Mouse (Mus musculus): ENCODE results near the gene Phlpp1. TPM values are rescaled to one million over a fixed set of nuclear protein-coding genes. Genes with fewer than 3 reads are reported as not detected.

The Phlpp1 gene
- polyA plus RNA-seq, 1 experiment from 2014 or later: 1.7 TPM

- H3K9me3 ChIP-seq (ENCODE audit: control insufficient read depth, low read length): no peaks in the 10 kb centered on the region
- H3K27ac ChIP-seq (ENCODE audit: low read depth, low read length): no peak overlapping the region
- DNase-seq (ENCODE audit: low spot score) (no peak), ATAC-seq (replicated peaks; ENCODE audit: low FRiP score) (no peak)
- H3K4me2 ChIP-seq: no peak overlapping the region
- no peak overlapping the region for H3K9ac ChIP-seq (ENCODE audit: low read depth, low read length)
- no peak overlapping the region for H3K4me3 ChIP-seq (ENCODE audit: low read depth, low read length)
- no peaks in the 10 kb centered on the region for H3K4me1 ChIP-seq (replicated peaks; ENCODE audit: control insufficient read depth, insufficient read depth, low read length)
- 86% methylated on average over 3 of the region's 3 CpGs for WGBS
- H3K27me3 ChIP-seq (replicated peaks; ENCODE audit: control insufficient read depth, insufficient read depth, low read length): no peaks in the 10 kb centered on the region
- H3K36me3 ChIP-seq (ENCODE audit: control insufficient read depth, insufficient read depth, low read length): no peaks in the 10 kb centered on the region
These were observed 60.4 kb downstream of the Phlpp1 start for GRCm38 (mm10) chr1:106231805-106232459.

- no peaks in the 10 kb centered on the region for H3K27me3 ChIP-seq (replicated peaks; ENCODE audit: control insufficient read depth, insufficient read depth, low read length)
- no peak overlapping the region for H3K4me3 ChIP-seq (ENCODE audit: low read depth, low read length)
- no peaks in the 10 kb centered on the region for H3K4me1 ChIP-seq (replicated peaks; ENCODE audit: control insufficient read depth, insufficient read depth, low read length)
- H3K27ac ChIP-seq (ENCODE audit: low read depth, low read length): no peak overlapping the region
- H3K9ac ChIP-seq (ENCODE audit: low read depth, low read length): no peak overlapping the region
- 87% methylated on average over 4 of the region's 4 CpGs for WGBS
- ATAC-seq (replicated peaks; ENCODE audit: low FRiP score) (no peak), DNase-seq (ENCODE audit: low spot score) (no peak)
- H3K4me2 ChIP-seq: no peak overlapping the region
- no peaks in the 10 kb centered on the region for H3K9me3 ChIP-seq (ENCODE audit: control insufficient read depth, low read length)
- H3K36me3 ChIP-seq (ENCODE audit: control insufficient read depth, insufficient read depth, low read length): no peaks in the 10 kb centered on the region
These were observed 60.9 kb downstream of the Phlpp1 start for GRCm38 (mm10) chr1:106232460-106232850.

DNA sequence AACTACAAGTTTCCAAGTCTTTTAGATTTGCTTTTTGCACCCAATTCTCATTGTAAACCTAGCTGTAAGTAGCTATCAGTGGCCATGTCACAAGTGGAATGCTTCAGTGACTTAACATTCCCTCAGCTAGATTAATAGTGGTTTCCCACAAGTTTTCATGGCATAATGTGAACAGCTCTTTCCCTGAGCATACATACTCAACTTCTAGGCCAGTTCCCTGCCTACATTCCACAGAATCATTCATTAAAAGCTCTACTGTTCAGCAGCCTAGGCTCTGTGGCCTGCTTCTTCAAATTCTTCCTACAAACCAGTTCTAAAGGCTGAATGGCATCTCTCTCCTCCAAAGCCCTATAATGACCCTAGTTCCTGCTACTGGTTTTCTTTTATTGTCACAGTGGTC, 65.4 kb downstream of the Phlpp1 start:
- Histone ChIP-seq H3K4me3 (ENCODE audit: low read depth, low read length) (no peak overlapping the region), H3K27me3 (replicated peaks; ENCODE audit: control insufficient read depth, insufficient read depth, low read length) (no peaks in the 10 kb centered on the region), H3K9me3 (ENCODE audit: control insufficient read depth, low read length) (no peaks in the 10 kb centered on the region), H3K9ac (ENCODE audit: low read depth, low read length) (no peak overlapping the region), H3K36me3 (ENCODE audit: control insufficient read depth, insufficient read depth, low read length) (no peaks in the 10 kb centered on the region), H3K4me2 (no peak overlapping the region), H3K4me1 (replicated peaks; ENCODE audit: control insufficient read depth, insufficient read depth, low read length) (no peaks in the 10 kb centered on the region), H3K27ac (ENCODE audit: low read depth, low read length) (no peak overlapping the region)
- DNase-seq (ENCODE audit: low spot score): no peak
- no peak for ATAC-seq (replicated peaks; ENCODE audit: low FRiP score)

DNA sequence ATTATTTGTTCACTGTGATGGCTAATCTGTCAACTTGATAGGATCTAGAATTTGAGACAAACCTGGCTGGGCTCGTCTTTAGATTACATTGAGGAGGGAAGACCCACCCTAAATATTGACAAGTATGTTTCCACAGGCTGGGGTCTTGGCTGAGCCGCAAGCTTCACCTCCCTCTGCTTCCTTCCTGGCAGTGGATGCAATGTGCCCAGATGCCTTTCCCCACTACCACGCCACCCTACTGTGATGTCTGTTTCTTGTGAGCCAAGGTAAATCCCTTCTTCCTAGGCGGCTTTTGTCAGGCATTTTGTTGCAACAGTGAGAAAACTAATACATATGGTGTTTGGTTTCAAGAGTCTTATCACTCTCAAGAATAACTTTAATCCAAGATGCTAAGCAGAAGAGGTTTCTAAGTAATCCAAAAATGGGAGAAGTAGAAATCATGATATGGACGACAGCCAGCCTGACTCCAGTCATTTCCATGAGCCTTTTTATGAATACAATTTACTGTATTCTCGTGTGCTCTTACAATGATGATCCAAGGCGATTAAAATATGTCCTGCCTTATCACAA, 68.6 kb downstream of the Phlpp1 start:
- no peak for DNase-seq (ENCODE audit: low spot score)
- Histone ChIP-seq H3K4me1 (replicated peaks; ENCODE audit: control insufficient read depth, insufficient read depth, low read length) (no peaks in the 10 kb centered on the region), H3K36me3 (ENCODE audit: control insufficient read depth, insufficient read depth, low read length) (no peaks in the 10 kb centered on the region), H3K9ac (ENCODE audit: low read depth, low read length) (no peak overlapping the region), H3K4me2 (no peak overlapping the region), H3K27me3 (replicated peaks; ENCODE audit: control insufficient read depth, insufficient read depth, low read length) (no peaks in the 10 kb centered on the region), H3K4me3 (ENCODE audit: low read depth, low read length) (no peak overlapping the region), H3K9me3 (ENCODE audit: control insufficient read depth, low read length) (no peaks in the 10 kb centered on the region), H3K27ac (ENCODE audit: low read depth, low read length) (no peak overlapping the region)
- no peak for ATAC-seq (replicated peaks; ENCODE audit: low FRiP score)
- 73% methylated on average over 7 of the region's 7 CpGs for WGBS

GRCm38 (mm10) chr1:106241059-106241458, 69.5 kb downstream of the Phlpp1 start:
- Histone ChIP-seq H3K9ac (ENCODE audit: low read depth, low read length) (no peak overlapping the region), H3K9me3 (ENCODE audit: control insufficient read depth, low read length) (no peaks in the 10 kb centered on the region), H3K4me2 (no peak overlapping the region), H3K4me1 (replicated peaks; ENCODE audit: control insufficient read depth, insufficient read depth, low read length) (no peaks in the 10 kb centered on the region), H3K4me3 (ENCODE audit: low read depth, low read length) (no peak overlapping the region), H3K27me3 (replicated peaks; ENCODE audit: control insufficient read depth, insufficient read depth, low read length) (no peaks in the 10 kb centered on the region), H3K27ac (ENCODE audit: low read depth, low read length) (no peak overlapping the region), H3K36me3 (ENCODE audit: control insufficient read depth, insufficient read depth, low read length) (no peaks in the 10 kb centered on the region)
- WGBS: 80% methylated on average over 1 of the region's 1 CpGs
- DNase-seq (ENCODE audit: low spot score): no peak
- no peak for ATAC-seq (replicated peaks; ENCODE audit: low FRiP score)

- Histone ChIP-seq H3K36me3 (ENCODE audit: control insufficient read depth, insufficient read depth, low read length) (no peaks in the 10 kb centered on the region), H3K4me2 (no peak overlapping the region), H3K27ac (ENCODE audit: low read depth, low read length) (no peak overlapping the region), H3K9ac (ENCODE audit: low read depth, low read length) (no peak overlapping the region), H3K4me3 (ENCODE audit: low read depth, low read length) (no peak overlapping the region), H3K27me3 (replicated peaks; ENCODE audit: control insufficient read depth, insufficient read depth, low read length) (no peaks in the 10 kb centered on the region), H3K4me1 (replicated peaks; ENCODE audit: control insufficient read depth, insufficient read depth, low read length) (no peaks in the 10 kb centered on the region), H3K9me3 (ENCODE audit: control insufficient read depth, low read length) (no peaks in the 10 kb centered on the region)
- WGBS: 61% methylated on average over 2 of the region's 2 CpGs
- ATAC-seq (replicated peaks; ENCODE audit: low FRiP score) (no peak), DNase-seq (ENCODE audit: low spot score) (no peak)
These were observed 70.6 kb downstream of the Phlpp1 start for GRCm38 (mm10) chr1:106242129-106242528.

DNA sequence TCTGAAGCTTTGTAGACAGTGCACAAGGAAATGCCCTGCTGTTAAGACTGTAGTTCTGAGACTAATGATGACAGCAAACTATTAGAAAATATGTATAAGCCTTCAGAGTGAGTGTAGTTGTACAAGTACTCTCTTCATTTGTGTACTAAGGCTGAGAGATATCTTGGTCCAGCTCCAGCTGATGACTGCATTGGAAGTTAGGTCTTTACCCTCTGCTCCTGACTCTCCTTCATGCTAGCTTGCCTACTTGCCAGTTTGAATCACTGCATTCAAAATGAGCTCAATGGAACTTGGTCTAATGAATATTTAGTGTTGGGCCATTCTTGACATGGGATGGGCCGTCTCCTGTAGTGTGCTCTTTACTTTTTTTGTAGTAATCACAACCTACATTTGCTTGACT, 71.8 kb downstream of the Phlpp1 start:
- Histone ChIP-seq H3K9ac (ENCODE audit: low read depth, low read length) (no peak overlapping the region), H3K9me3 (ENCODE audit: control insufficient read depth, low read length) (no peaks in the 10 kb centered on the region), H3K27me3 (replicated peaks; ENCODE audit: control insufficient read depth, insufficient read depth, low read length) (no peaks in the 10 kb centered on the region), H3K4me1 (replicated peaks; ENCODE audit: control insufficient read depth, insufficient read depth, low read length) (no peaks in the 10 kb centered on the region), H3K27ac (ENCODE audit: low read depth, low read length) (no peak overlapping the region), H3K36me3 (ENCODE audit: control insufficient read depth, insufficient read depth, low read length) (no peaks in the 10 kb centered on the region), H3K4me3 (ENCODE audit: low read depth, low read length) (no peak overlapping the region), H3K4me2 (no peak overlapping the region)
- ATAC-seq (replicated peaks; ENCODE audit: low FRiP score): no peak
- DNase-seq (ENCODE audit: low spot score): no peak
- 94% methylated on average over 1 of the region's 1 CpGs for WGBS

DNA sequence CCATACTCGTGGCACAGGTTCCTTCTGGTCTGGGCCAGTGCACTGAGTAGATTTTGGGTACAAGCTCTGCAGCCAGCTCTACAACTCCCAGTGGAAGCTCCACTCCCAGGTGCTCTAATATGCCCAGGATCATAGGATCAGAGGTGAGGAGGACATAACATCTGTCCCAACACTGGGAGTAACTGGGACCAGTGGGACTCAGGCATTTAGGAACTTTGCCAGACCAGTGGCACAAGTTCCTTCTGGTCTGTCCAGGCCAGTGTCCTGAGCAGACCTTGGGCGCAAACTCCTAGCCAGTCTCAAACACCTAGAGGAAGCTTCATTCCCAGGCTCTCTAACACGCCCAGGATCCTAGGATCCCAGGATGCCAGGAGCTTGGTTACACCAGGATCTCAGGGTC, 72.7 kb downstream of the Phlpp1 start:
- Histone ChIP-seq H3K4me3 (ENCODE audit: low read depth, low read length) (no peak overlapping the region), H3K27me3 (replicated peaks; ENCODE audit: control insufficient read depth, insufficient read depth, low read length) (no peaks in the 10 kb centered on the region), H3K27ac (ENCODE audit: low read depth, low read length) (no peak overlapping the region), H3K9ac (ENCODE audit: low read depth, low read length) (no peak overlapping the region), H3K4me1 (replicated peaks; ENCODE audit: control insufficient read depth, insufficient read depth, low read length) (no peaks in the 10 kb centered on the region), H3K9me3 (ENCODE audit: control insufficient read depth, low read length) (no peaks in the 10 kb centered on the region), H3K36me3 (ENCODE audit: control insufficient read depth, insufficient read depth, low read length) (no peaks in the 10 kb centered on the region), H3K4me2 (no peak overlapping the region)
- DNase-seq (ENCODE audit: low spot score): no peak
- ATAC-seq (replicated peaks; ENCODE audit: low FRiP score): no peak
- WGBS: 85% methylated on average over 3 of the region's 3 CpGs

DNA sequence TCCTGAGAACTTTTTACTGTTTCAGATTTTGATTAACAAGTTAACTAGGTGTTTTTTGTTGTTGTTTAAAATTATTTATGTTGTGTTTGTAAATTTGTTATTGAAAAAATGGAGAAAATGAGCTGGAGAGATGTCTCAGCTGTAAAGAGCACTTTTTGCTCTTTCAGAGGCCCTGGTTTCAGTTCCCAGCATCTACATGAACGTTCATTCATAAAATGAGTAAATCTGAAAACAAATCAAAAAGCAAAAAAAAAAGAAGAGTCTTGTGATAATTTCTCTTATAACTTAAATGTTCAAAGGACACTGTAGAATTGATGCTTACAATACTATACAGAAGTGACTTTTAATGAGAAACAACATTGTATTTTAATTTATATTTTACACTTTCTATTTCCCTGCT, 82.5 kb downstream of the Phlpp1 start:
- 87% methylated on average over 1 of the region's 1 CpGs for WGBS
- Histone ChIP-seq H3K4me2 (no peak overlapping the region), H3K27me3 (replicated peaks; ENCODE audit: control insufficient read depth, insufficient read depth, low read length) (no peaks in the 10 kb centered on the region), H3K9ac (ENCODE audit: low read depth, low read length) (no peak overlapping the region), H3K4me3 (ENCODE audit: low read depth, low read length) (no peak overlapping the region), H3K9me3 (ENCODE audit: control insufficient read depth, low read length) (no peaks in the 10 kb centered on the region), H3K4me1 (replicated peaks; ENCODE audit: control insufficient read depth, insufficient read depth, low read length) (no peaks in the 10 kb centered on the region), H3K27ac (ENCODE audit: low read depth, low read length) (no peak overlapping the region), H3K36me3 (ENCODE audit: control insufficient read depth, insufficient read depth, low read length) (no peaks in the 10 kb centered on the region)
- ATAC-seq (replicated peaks; ENCODE audit: low FRiP score) (no peak), DNase-seq (ENCODE audit: low spot score) (no peak)

All from liver, embryonic 11.5 days (tissue).